ENCODE assay signal across 10 mouse cellular contexts in genomic region chr17:48407154-48407553, GRCm38 (mm10). TPM values are rescaled to one million over a fixed set of nuclear protein-coding genes. Genes with fewer than 3 reads are reported as not detected.
DNase-seq lines count a peak whose midpoint lies in the region; ATAC-seq and TF ChIP-seq lines count a peak whose summit lies in the region.
"Had no signal": no experiment of that assay in that cellular context is flagged by ENCODE, and none has a peak within 500 bp of the region (broad histone marks: within the 10 kb centered on the region; RNA-seq: fewer than 3 reads in every experiment).

No protein-coding gene starts in this region.

- no peak for TF ChIP-seq EP300 in CH12.LX (IDR thresholded peaks at IDR 0.05; ENCODE audit: low read length)

- no peaks in the 10 kb centered on the region for H3K9me3 ChIP-seq in heart, embryonic 16.5 days (replicated peaks; ENCODE audit: control insufficient read depth, low read length)
- no peaks in the 10 kb centered on the region for H3K9me3 ChIP-seq in CH12.LX (replicated peaks; ENCODE audit: low read length)
- no peaks in the 10 kb centered on the region for H3K9me3 ChIP-seq in limb, embryonic 11.5 days (ENCODE audit: control insufficient read depth, low read length)

- peaks cover 69% of the 10 kb centered on the region for H3K79me2 ChIP-seq in CH12.LX (replicated peaks; ENCODE audit: control insufficient read depth, extremely low read depth, insufficient read depth, poor library complexity, severe bottlenecking)

- TF ChIP-seq CTCF in CH12.LX (conservative IDR thresholded peaks at IDR 0.05 in 1 of 2, IDR thresholded peaks at IDR 0.05 in 1 of 2; ENCODE audit: low read depth in 2 of 2, low read length in 2 of 2) = no peak

- no peak for TF ChIP-seq POLR2A in CH12.LX (IDR thresholded peaks at IDR 0.05; ENCODE audit: low read depth, low read length)

- peak overlapping the region; percentile 76 for H3K4me2 ChIP-seq in heart, embryonic 16.5 days (ENCODE audit: low read depth, low read length)
- H3K4me2 ChIP-seq in CH12.LX (ENCODE audit: insufficient read depth, low read depth, poor library complexity, severe bottlenecking) = peak overlapping the region; percentile 96
- peak overlapping the region; percentile 82; the same call in 1 of the 2 replicates for H3K4me2 ChIP-seq in limb, embryonic 11.5 days (ENCODE audit: low read depth, severe bottlenecking)

- no peak for TF ChIP-seq RAD21 in CH12.LX (IDR thresholded peaks at IDR 0.05; ENCODE audit: low read depth, low read length)

- no peak overlapping the region for H3K4me3 ChIP-seq in heart, embryonic 16.5 days (ENCODE audit: low read length)
- peak overlapping the region in 2 of 3 experiments; percentile 6 to 88 for H3K4me3 ChIP-seq in CH12.LX (replicated peaks in 1 of 3; ENCODE audit: low read depth in 2 of 3, low read length in 2 of 3, poor library complexity in 1 of 3)
- no peak overlapping the region for H3K4me3 ChIP-seq in limb, embryonic 11.5 days (ENCODE audit: low read depth, low read length)

- WGBS in heart, embryonic 16.5 days = 62% methylated on average over 4 of the region's 4 CpGs
- WGBS in limb, embryonic 11.5 days = 81% methylated on average over 4 of the region's 4 CpGs

- no peaks in the 10 kb centered on the region for H3K27me3 ChIP-seq in heart, embryonic 16.5 days (ENCODE audit: control insufficient read depth, insufficient read depth, low read length)
- H3K27me3 ChIP-seq in CH12.LX (replicated peaks) = no peaks in the 10 kb centered on the region
- H3K27me3 ChIP-seq in limb, embryonic 11.5 days (ENCODE audit: control insufficient read depth, insufficient read depth, low read length) = no peaks in the 10 kb centered on the region

- ATAC-seq in heart, embryonic 16.5 days (replicated peaks; ENCODE audit: extremely low read depth, insufficient read depth, low FRiP score) = no peak
- ATAC-seq in limb, embryonic 11.5 days (ENCODE audit: insufficient number of reproducible peaks, low FRiP score, low TSS enrichment, low read depth) = no peak

- H3K27ac ChIP-seq in heart, embryonic 16.5 days (ENCODE audit: low read length) = no peak overlapping the region
- 0 out of 2 replicates have a peak overlapping the region, but pooled peaks have one; percentile 36 for H3K27ac ChIP-seq in CH12.LX (ENCODE audit: insufficient read depth, low read depth)
- no peak overlapping the region for H3K27ac ChIP-seq in limb, embryonic 11.5 days (replicated peaks; ENCODE audit: low read depth, low read length)

- no peaks in the 10 kb centered on the region for H3K36me3 ChIP-seq in heart, embryonic 16.5 days (ENCODE audit: control insufficient read depth, insufficient read depth)
- peaks cover 3 to 44% of the 10 kb centered on the region in 2 experiments for H3K36me3 ChIP-seq in CH12.LX (replicated peaks in 1 of 2; ENCODE audit: control insufficient read depth in 1 of 2, insufficient read depth in 1 of 2, low read length in 1 of 2)
- H3K36me3 ChIP-seq in limb, embryonic 11.5 days (ENCODE audit: control insufficient read depth, insufficient read depth, low read length) = peaks cover 5% of the 10 kb centered on the region; the same call in 1 of the 2 replicates

- peaks cover 27% of the 10 kb centered on the region for H3K4me1 ChIP-seq in heart, embryonic 16.5 days (ENCODE audit: control insufficient read depth, insufficient read depth, low read length)
- H3K4me1 ChIP-seq in CH12.LX (ENCODE audit: control insufficient read depth in 1 of 2, insufficient read depth in 2 of 2) = peaks cover 15 to 59% of the 10 kb centered on the region in 2 experiments
- H3K4me1 ChIP-seq in limb, embryonic 11.5 days (ENCODE audit: control insufficient read depth, insufficient read depth, low read length) = peaks cover 16% of the 10 kb centered on the region

- dilution Hi-C loops in CH12.LX (cut with MboI; ENCODE audit: extremely low pct_ligation_motif_present, extremely low pct_unique_long_range_greater_than_20kb, low sequenced_read_pairs) = no loop called here

- no peak overlapping the region for H3K9ac ChIP-seq in heart, embryonic 16.5 days (ENCODE audit: low read length)
- H3K9ac ChIP-seq in CH12.LX (ENCODE audit: insufficient read depth, low read depth) = peak overlapping the region; percentile 96; the same call in 1 of the 2 replicates
- no peak overlapping the region for H3K9ac ChIP-seq in limb, embryonic 11.5 days (ENCODE audit: low read length)

- in situ Hi-C loops in CH12.LX (cut with MboI; ENCODE audit: low pct_ligation_motif_present, low pct_unique_long_range_greater_than_20kb, low sequenced_read_pairs) = no loop called here

- DNase-seq in heart, adult 9 months (ENCODE audit: low spot score in 2 of 2) = no peak
- no peak for DNase-seq in CH12.LX (ENCODE audit: extremely low read depth)
- peak; percentile 31 for DNase-seq in cerebellum, adult 9-11 months
- DNase-seq in limb, embryonic 11.5 days (ENCODE audit: low spot score) = no peak
- DNase-seq in urinary bladder, postnatal 10 days (ENCODE audit: low spot score) = no peak
- DNase-seq in retina, embryonic 14.5 days (ENCODE audit: low spot score) = no peak
- DNase-seq in adrenal gland, adult 18-20 months (ENCODE audit: low spot score in 2 of 2) = no peak
- DNase-seq: kidney, postnatal 4 days; spleen, adult 18-20 months had no signal

TF ChIP-seq in CH12.LX, 34 proteins besides CTCF, POLR2A, EP300 and RAD21:
- no peak for TF ChIP-seq HCFC1 (IDR thresholded peaks at IDR 0.05; ENCODE audit: low read depth, low read length)
- TF ChIP-seq E2F4 (IDR thresholded peaks at IDR 0.05; ENCODE audit: insufficient replicate concordance, low read depth, low read length) = no peak
- TF ChIP-seq MAX (IDR thresholded peaks at IDR 0.05; ENCODE audit: low read length) = no peak
- TF ChIP-seq ZC3H11A (IDR thresholded peaks at IDR 0.05; ENCODE audit: low read depth, low read length) = no peak
- TF ChIP-seq CHD1 (IDR thresholded peaks at IDR 0.05; ENCODE audit: low read depth, low read length) = no peak
- TF ChIP-seq MEF2A (IDR thresholded peaks at IDR 0.05; ENCODE audit: borderline replicate concordance, low read depth, low read length) = no peak
- TF ChIP-seq JUND (conservative IDR thresholded peaks at IDR 0.05; ENCODE audit: low read depth, low read length) = no peak

RNA-seq across cellular contexts. Expression of gene Nfya, which starts 2.6 kb away (rescaled TPM):
- polyA plus RNA-seq in heart, embryonic 16.5 days (2015; fragmentation: Nextera tagmentation; extraction: Ambion mirVana) = 9.0 and 10.2 TPM in 2 replicates
- 25.2 and 29.3 TPM in 2 replicates for total RNA-seq in CH12.LX (2012; rRNA removed)
- 18.6 and 26.9 TPM in 2 replicates for total RNA-seq in CH12.LX (2014; rRNA removed)
- polyA plus RNA-seq in CH12.LX (2012; ENCODE audit: insufficient read length, low read depth) = 44.2 and 50.4 TPM in 2 replicates
- 30.5 and 31.2 TPM in 2 replicates for polyA plus RNA-seq in limb, embryonic 11.5 days (2014; fragmentation: Nextera tagmentation; extraction: Ambion mirVana)
- 10 to 100 TPM; 35.5 to 36.5 TPM for total RNA-seq in adrenal gland, adult 18-20 months (2021)

RNA-seq across cellular contexts. Expression of gene Oard1, which starts 2.7 kb away (rescaled TPM):
- polyA plus RNA-seq in heart, embryonic 16.5 days (2015; fragmentation: Nextera tagmentation; extraction: Ambion mirVana) = 40.9 and 44.4 TPM in 2 replicates
- 30.0 and 30.6 TPM in 2 replicates for total RNA-seq in CH12.LX (2012; rRNA removed)
- total RNA-seq in CH12.LX (2014; rRNA removed) = 59.4 and 61.6 TPM in 2 replicates
- polyA plus RNA-seq in CH12.LX (2012; ENCODE audit: insufficient read length, low read depth) = 32.6 TPM in 2 replicates
- 71.6 and 75.0 TPM in 2 replicates for polyA plus RNA-seq in limb, embryonic 11.5 days (2014; fragmentation: Nextera tagmentation; extraction: Ambion mirVana)
- 10 to 100 TPM; 17.5 to 19.5 TPM for total RNA-seq in adrenal gland, adult 18-20 months (2021)

RNA-seq across cellular contexts. Expression of gene Apobec2, which starts 25.6 kb away (rescaled TPM):
- polyA plus RNA-seq in heart, embryonic 16.5 days (2015; fragmentation: Nextera tagmentation; extraction: Ambion mirVana) = 207 and 218 TPM in 2 replicates
- total RNA-seq in CH12.LX (2012; rRNA removed) = 0.13 TPM in 1 of 2 replicates, not detected in the other
- 0.21 TPM in 1 of 2 replicates, not detected in the other for total RNA-seq in CH12.LX (2014; rRNA removed)
- polyA plus RNA-seq in CH12.LX (2012; ENCODE audit: insufficient read length, low read depth) = 0.23 and 0.70 TPM in 2 replicates
- polyA plus RNA-seq in limb, embryonic 11.5 days (2014; fragmentation: Nextera tagmentation; extraction: Ambion mirVana) = 1.5 and 2.2 TPM in 2 replicates
- total RNA-seq in adrenal gland, adult 18-20 months (2021) = 1 to 10 TPM; 1.5 to 2.0 TPM

RNA-seq across cellular contexts. Expression of gene Tspo2, which starts 44.2 kb away (rescaled TPM):
- 4.6 and 6.1 TPM in 2 replicates for polyA plus RNA-seq in heart, embryonic 16.5 days (2015; fragmentation: Nextera tagmentation; extraction: Ambion mirVana)
- total RNA-seq in CH12.LX (2012; rRNA removed) (not detected in 2 replicates), CH12.LX (2014; rRNA removed) (not detected in 2 replicates)
- not detected in 2 replicates for polyA plus RNA-seq in CH12.LX (2012; ENCODE audit: insufficient read length, low read depth)
- polyA plus RNA-seq in limb, embryonic 11.5 days (2014; fragmentation: Nextera tagmentation; extraction: Ambion mirVana) = 0.50 and 0.63 TPM in 2 replicates
- total RNA-seq in adrenal gland, adult 18-20 months (2021) = not detected

RNA-seq across cellular contexts. Expression of gene Treml1, which starts 47.4 kb away (rescaled TPM):
- 1.1 and 1.9 TPM in 2 replicates for polyA plus RNA-seq in heart, embryonic 16.5 days (2015; fragmentation: Nextera tagmentation; extraction: Ambion mirVana)
- total RNA-seq in CH12.LX (2012; rRNA removed) = not detected in 2 replicates
- not detected in 2 replicates for total RNA-seq in CH12.LX (2014; rRNA removed)
- polyA plus RNA-seq in CH12.LX (2012; ENCODE audit: insufficient read length, low read depth) = not detected in 2 replicates
- polyA plus RNA-seq in limb, embryonic 11.5 days (2014; fragmentation: Nextera tagmentation; extraction: Ambion mirVana) = 2.0 and 2.7 TPM in 2 replicates
- total RNA-seq in adrenal gland, adult 18-20 months (2021) = under 1 TPM in 1 of 2 experiments, not detected in 1; 0.42 TPM

Comparison
In these comparisons a context has a peak if more than half of its experiments do, and no peak if none do; other contexts are left out.
1. H3K4me3 ChIP-seq: peak in CH12.LX (2 of 3); none in heart, embryonic 16.5 days (single experiment) and limb, embryonic 11.5 days (single experiment).
2. RNA of gene Apobec2, which starts 25.6 kb away (polyA plus RNA-seq): 207 to 218 TPM in heart, embryonic 16.5 days; 1.5 to 2.2 TPM in limb, embryonic 11.5 days and 0.23 to 0.70 TPM in CH12.LX; every median in the first group is over 10 times any median in the second.
3. Peak in every context shown above with its lines, with median percentiles within 50 percentile points of each other: H3K4me2 ChIP-seq.